Mouse (Mus musculus): ENCODE measurements at regions not wholly inside any gene's neighbourhood (a gene's known extent, or its start where the extent isn't known, plus 50 kb on each side); places are given as distances from the start of the nearest gene placed in this dataset.

- TF ChIP-seq GATA1 (IDR thresholded peaks at IDR 0.05; ENCODE audit: low read length) (no peak), TAL1 (IDR thresholded peaks at IDR 0.05; ENCODE audit: low read length) (no peak)
These were observed 73.8 kb downstream of the Kcnrg start for GRCm38 (mm10) chr14:61680818-61681707.

Measured in erythroblast, embryonic 14.5 days (primary cell).